Mouse (Mus musculus) gastrocnemius, adult 8-10 months (tissue): Measurements from ENCODE around the gene Bcl10. TPM values are rescaled to one million over a fixed set of nuclear protein-coding genes. Genes with fewer than 3 reads are reported as not detected.
"Not testable (repeated sequence)": the region's sequence is repeated elsewhere in the genome, so short reads cannot be mapped to it uniquely, and the experiment has no call there.

ENCODE experiments used
- DNase-seq, 2 experiments: peaks; one replicate each; pipeline ENCODE4 v3.0.0; 2022; ENCODE audit warnings: low spot score in 2 of 2
- total RNA-seq, 4 experiments: library from RNA; stranded (reverse); gene quantifications; 2 replicates each; pipeline ENCODE4 v1.2.4; 2022

Bcl10 gene
- 10 to 100 TPM in 2 of 4 experiments, 1 to 10 TPM in 2; 9.0 to 11.2 (median 9.9) TPM for total RNA-seq

GRCm38 (mm10) chr3:145922019-145922854 is at the start of gene Bcl10:
Gene Bcl10 (plus strand): TSS chr3:145922804.
- no peak for DNase-seq

- DNase-seq, result no peak
Observed at GRCm38 (mm10) chr3:145873271-145873670, 49.3 kb upstream of the Bcl10 start.

- peak; percentile 47 to 72 for DNase-seq
Observed at GRCm38 (mm10) chr3:145874126-145874525, 48.5 kb upstream of the Bcl10 start.

GRCm38 (mm10) chr3:145876120-145876519 is 46.5 kb upstream of the Bcl10 start:
- no peak for DNase-seq

GRCm38 (mm10) chr3:145878867-145879266 is 43.7 kb upstream of the Bcl10 start:
- not testable (repeated sequence) for DNase-seq

GRCm38 (mm10) chr3:145880335-145880734 is 42.3 kb upstream of the Bcl10 start:
- DNase-seq, result no peak

- DNase-seq, result no peak
Observed at GRCm38 (mm10) chr3:145882076-145882874, 40.3 kb upstream of the Bcl10 start.

- DNase-seq, result no peak
Observed at GRCm38 (mm10) chr3:145883233-145883632, 39.4 kb upstream of the Bcl10 start.

- no peak for DNase-seq
Observed at GRCm38 (mm10) chr3:145885376-145885775, 37.2 kb upstream of the Bcl10 start.

- DNase-seq, result no peak
Observed at GRCm38 (mm10) chr3:145885851-145886464, 36.6 kb upstream of the Bcl10 start.

GRCm38 (mm10) chr3:145887430-145887971 is 35.1 kb upstream of the Bcl10 start:
- DNase-seq, result no peak

- DNase-seq, result no peak
Observed at GRCm38 (mm10) chr3:145890346-145891132, 32.1 kb upstream of the Bcl10 start.

- no peak for DNase-seq
Observed at GRCm38 (mm10) chr3:145892451-145892850, 30.2 kb upstream of the Bcl10 start.

GRCm38 (mm10) chr3:145894131-145894530 is 28.5 kb upstream of the Bcl10 start:
- no peak for DNase-seq

- DNase-seq, result peak; percentile 41 to 75
Observed at GRCm38 (mm10) chr3:145897749-145898148, 24.9 kb upstream of the Bcl10 start.

- peak; percentile 26 to 53 for DNase-seq
Observed at GRCm38 (mm10) chr3:145899832-145900231, 22.8 kb upstream of the Bcl10 start.

- no peak for DNase-seq
Observed at GRCm38 (mm10) chr3:145903530-145903929, 19.1 kb upstream of the Bcl10 start.

GRCm38 (mm10) chr3:145904850-145905776 is 17.5 kb upstream of the Bcl10 start:
- peak; percentile 10 to 41 for DNase-seq

GRCm38 (mm10) chr3:145906582-145906981 is 16.0 kb upstream of the Bcl10 start:
- DNase-seq, result no peak

- DNase-seq, result no peak
Observed at GRCm38 (mm10) chr3:145912512-145912911, 10.1 kb upstream of the Bcl10 start.
